Mouse (Mus musculus) kidney, postnatal 0 days (tissue): Measurements from ENCODE around the gene Pomgnt1. TPM values are rescaled to one million over a fixed set of nuclear protein-coding genes. Genes with fewer than 3 reads are reported as not detected.

ENCODE experiments used
- ATAC-seq: fragments of 200-750 bp; cut with Nextera tagmentation; replicated peaks from 2 replicates; pipeline ENCODE4 v1.8.0; 2017; ENCODE audit warnings: low read depth, moderate number of reproducible peaks, moderate TSS enrichment, moderate library complexity; ENCODE audit not compliant: low FRiP score
- DNase-seq: peaks from one replicate; pipeline ENCODE4 v3.0.0-alpha.2; 2016; ENCODE audit warnings: low spot score
- H3K27ac ChIP-seq: fragments of 300-500 bp; sonication (generic); 2 replicates; pipeline ENCODE4 v1.5.1; 2014; ENCODE audit warnings: mild to moderate bottlenecking
- H3K27me3 ChIP-seq: fragments of 300-500 bp; sonication (generic); 2 replicates; pipeline ENCODE4 v1.6.1; 2014; ENCODE audit warnings: low read length, mixed read lengths; ENCODE audit not compliant: insufficient read depth
- H3K36me3 ChIP-seq: fragments of 300-500 bp; sonication (generic); 2 replicates; pipeline ENCODE4 v1.6.1; 2014; ENCODE audit warnings: low read length, mixed read lengths; ENCODE audit not compliant: insufficient read depth
- H3K4me1 ChIP-seq: fragments of 300-500 bp; sonication (generic); replicated peaks from 2 replicates; pipeline ENCODE4 v1.6.1; 2014; ENCODE audit warnings: antibody characterized with exemption, low read length, mixed read lengths; ENCODE audit not compliant: insufficient read depth
- H3K4me2 ChIP-seq: fragments of 300-500 bp; sonication (generic); 2 replicates; pipeline ENCODE4 v1.6.1; 2014; ENCODE audit warnings: mild to moderate bottlenecking, low read length, moderate library complexity, mixed read lengths
- H3K4me3 ChIP-seq: fragments of 300-500 bp; sonication (generic); replicated peaks from 2 replicates; pipeline ENCODE4 v1.5.1; 2014; ENCODE audit warnings: low read depth, low read length
- H3K9ac ChIP-seq: fragments of 300-500 bp; sonication (generic); 2 replicates; pipeline ENCODE4 v1.6.1; 2014; ENCODE audit warnings: low read depth, low read length
- H3K9me3 ChIP-seq: fragments of 300-500 bp; sonication (generic); replicated peaks from 2 replicates; pipeline ENCODE4 v1.6.1; 2016; ENCODE audit warnings: low read length, inconsistent platforms, mixed read lengths
- CTCF ChIP-seq: IDR thresholded peaks from 2 replicates; pipeline ENCODE4 v1.5.1; 2016; ENCODE audit warnings: antibody characterized with exemption, low read depth, mild to moderate bottlenecking, moderate library complexity
- WGBS: fragments of 180-500 bp; shearing (Covaris S2); extraction: QIAGEN DNeasy Blood & Tissue Kit; methylation state at CpG from one replicate; pipeline ENCODE4 v1.1.7; 2014; 5-methylcytosine and 5-hydroxymethylcytosine counted together
- polyA plus RNA-seq: library from polyadenylated mRNA; unstranded; fragments of >200 nt; fragmentation: Nextera tagmentation; extraction: Ambion mirVana; gene quantifications from 2 replicates; pipeline ENCODE4 v1.2.1, GENCODE M21; 2015

Pomgnt1 gene
- polyA plus RNA-seq, 1 experiment from 2014 or later: 52.2 TPM

GRCm38 (mm10) chr4:116137421-116137996, 13.9 kb downstream of the Pomgnt1 start:
- Histone ChIP-seq H3K9ac (no peak overlapping the region), H3K27me3 (no peaks in the 10 kb centered on the region), H3K4me1 (no peaks in the 10 kb centered on the region), H3K36me3 (no peaks in the 10 kb centered on the region), H3K27ac (no peak overlapping the region), H3K4me2 (no peak overlapping the region), H3K9me3 (no peaks in the 10 kb centered on the region), H3K4me3 (no peak overlapping the region)
- DNase-seq (no peak), ATAC-seq (no peak)
- 61% methylated on average over 13 of the region's 13 CpGs for WGBS
- TF ChIP-seq CTCF: no peak

- H3K4me1 ChIP-seq: no peaks in the 10 kb centered on the region
- 64% methylated on average over 7 of the region's 7 CpGs for WGBS
- no peak for ATAC-seq
Observed at GRCm38 (mm10) chr4:116140801-116141574, 17.3 kb downstream of the Pomgnt1 start.

GRCm38 (mm10) chr4:116141736-116142135, 18.1 kb downstream of the Pomgnt1 start:
- H3K9ac ChIP-seq: no peak overlapping the region
- no peak overlapping the region for H3K27ac ChIP-seq
- TF ChIP-seq CTCF: no peak
- 90% methylated on average over 1 of the region's 1 CpGs for WGBS
- H3K4me3 ChIP-seq: no peak overlapping the region
- no peak overlapping the region for H3K4me2 ChIP-seq
- H3K9me3 ChIP-seq: no peaks in the 10 kb centered on the region
- H3K4me1 ChIP-seq: no peaks in the 10 kb centered on the region
- no peak for ATAC-seq
- DNase-seq: no peak
- H3K36me3 ChIP-seq: no peaks in the 10 kb centered on the region
- no peaks in the 10 kb centered on the region for H3K27me3 ChIP-seq

More at GRCm38 (mm10) chr4:116140801-116141574, 17.3 kb downstream of the Pomgnt1 start:
- Histone ChIP-seq H3K27ac (no peak overlapping the region), H3K4me2 (no peak overlapping the region), H3K36me3 (no peaks in the 10 kb centered on the region), H3K9ac (no peak overlapping the region), H3K9me3 (no peaks in the 10 kb centered on the region), H3K4me3 (no peak overlapping the region), H3K27me3 (no peaks in the 10 kb centered on the region)
- no peak for TF ChIP-seq CTCF
- DNase-seq: no peak

DNA sequence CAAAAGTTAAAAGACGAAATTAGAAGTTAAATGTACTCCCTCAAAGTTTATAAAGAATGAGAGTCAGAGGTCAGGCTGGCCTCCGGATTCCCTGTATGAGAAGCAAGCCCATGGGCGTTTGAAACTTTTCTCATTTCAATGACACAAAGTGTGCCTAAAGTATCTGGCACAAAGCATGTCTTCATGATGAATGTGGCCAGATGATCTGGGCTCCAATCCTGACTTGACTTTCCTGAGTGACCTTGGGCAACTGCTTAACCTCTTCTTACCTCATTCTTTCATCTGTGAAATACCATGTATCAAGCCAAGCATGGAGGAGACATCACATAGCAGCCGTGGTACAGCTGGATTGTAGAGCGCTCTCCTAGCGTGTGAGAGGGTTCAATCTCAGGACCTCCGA, 18.6 kb downstream of the Pomgnt1 start:
- WGBS: 59% methylated on average over 7 of the region's 7 CpGs
- no peaks in the 10 kb centered on the region for H3K36me3 ChIP-seq
- no peak overlapping the region for H3K4me3 ChIP-seq
- H3K4me1 ChIP-seq: no peaks in the 10 kb centered on the region
- no peak for DNase-seq
- H3K4me2 ChIP-seq: no peak overlapping the region
- H3K9me3 ChIP-seq: no peaks in the 10 kb centered on the region
- TF ChIP-seq CTCF: no peak
- no peak overlapping the region for H3K9ac ChIP-seq
- ATAC-seq: no peak
- 0 out of 2 replicates have a peak overlapping the region, but pooled peaks have one; percentile 13 for H3K27ac ChIP-seq
- H3K27me3 ChIP-seq: no peaks in the 10 kb centered on the region

DNA sequence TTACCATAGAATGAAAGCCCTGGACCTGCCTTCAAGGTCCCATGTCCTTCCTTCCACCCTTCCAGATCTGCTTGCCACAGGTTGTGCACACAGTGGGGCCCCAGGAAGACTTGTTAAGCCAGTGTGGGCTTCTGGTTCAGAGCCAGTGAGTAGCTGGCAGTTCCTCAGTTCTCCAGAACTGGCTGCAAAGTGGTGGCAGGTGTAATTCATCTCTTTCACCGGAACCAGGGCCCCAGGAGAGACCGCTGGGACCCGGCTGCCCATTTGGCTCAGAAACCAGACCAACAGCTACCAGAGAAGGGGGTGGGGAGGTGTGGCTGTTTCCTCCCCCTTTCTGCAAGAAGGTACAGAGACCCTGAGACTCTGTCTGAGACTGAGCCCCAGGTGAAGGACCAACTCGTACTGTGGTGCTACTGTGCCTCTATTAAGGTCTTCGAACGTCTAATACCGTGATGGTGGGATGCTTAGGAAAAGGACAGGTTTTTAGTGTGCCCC, 19.7 kb downstream of the Pomgnt1 start:
- ATAC-seq (peak; percentile 25; the same call in 1 of the 2 replicates), DNase-seq (no peak)
- H3K4me1 ChIP-seq: no peaks in the 10 kb centered on the region
- H3K9ac ChIP-seq: peak overlapping the region; percentile 71; the same call in 1 of the 2 replicates
- H3K4me3 ChIP-seq: peak overlapping the region; percentile 76
- H3K27ac ChIP-seq: peak overlapping the region; percentile 42; the same call in 1 of the 2 replicates
- WGBS: 9% methylated on average over 7 of the region's 7 CpGs
- H3K4me2 ChIP-seq: peak overlapping the region; percentile 89
- TF ChIP-seq CTCF: no peak
- no peaks in the 10 kb centered on the region for H3K9me3 ChIP-seq
- no peaks in the 10 kb centered on the region for H3K36me3 ChIP-seq
- no peaks in the 10 kb centered on the region for H3K27me3 ChIP-seq

DNA sequence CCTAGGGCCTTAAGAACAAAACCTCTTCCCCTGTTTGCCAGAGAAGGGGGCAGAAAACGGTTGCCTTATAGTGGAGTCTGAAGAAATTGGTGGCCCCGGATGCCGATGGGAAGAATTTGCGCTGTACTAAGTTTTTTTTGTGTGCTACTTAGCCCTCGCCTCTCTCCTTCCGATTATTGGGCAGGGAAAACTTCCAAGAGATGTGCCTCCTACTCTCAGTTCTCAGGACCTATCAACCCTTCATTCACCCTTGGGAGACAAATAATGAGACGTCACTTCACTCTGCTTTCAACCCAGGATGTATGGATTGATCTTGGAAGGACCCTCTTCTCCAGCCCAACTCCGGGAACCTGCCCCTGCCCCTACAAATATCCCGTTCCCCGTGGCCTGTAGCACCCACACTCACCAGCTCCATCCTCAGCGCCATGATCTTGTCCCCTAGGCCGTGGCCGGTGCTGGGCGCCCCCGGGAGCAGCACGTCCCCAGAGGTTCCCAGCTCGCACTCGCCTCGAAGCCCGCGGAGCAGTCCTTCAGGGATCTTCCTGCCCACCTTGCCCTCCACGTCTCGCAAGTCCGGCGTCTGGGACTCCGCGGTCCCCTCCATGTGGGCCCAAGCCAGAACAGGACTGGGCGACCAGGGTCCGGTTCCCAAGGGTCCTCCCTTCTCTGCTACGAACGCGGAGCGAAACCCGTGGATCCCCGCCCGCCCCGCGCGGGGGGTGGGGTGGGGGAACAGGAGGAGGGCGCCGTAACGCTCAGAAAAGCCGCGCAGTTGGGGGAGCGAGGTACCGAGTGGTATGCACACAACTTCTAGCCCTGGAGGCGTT, 20.5 kb downstream of the Pomgnt1 start:
- H3K27me3 ChIP-seq: no peaks in the 10 kb centered on the region
- H3K9me3 ChIP-seq: no peaks in the 10 kb centered on the region
- peak overlapping the region; percentile 76 for H3K4me3 ChIP-seq
- under 1% methylated on average over 47 of the region's 47 CpGs for WGBS
- no peak for TF ChIP-seq CTCF
- H3K36me3 ChIP-seq: no peaks in the 10 kb centered on the region
- peak; percentile 54 for DNase-seq
- H3K4me2 ChIP-seq: peak overlapping the region; percentile 89
- peak overlapping the region; percentile 71 for H3K9ac ChIP-seq
- peak; percentile 66; the same call in 1 of the 2 replicates for ATAC-seq
- H3K27ac ChIP-seq: peak overlapping the region; percentile 64; the same call in 1 of the 2 replicates
- H3K4me1 ChIP-seq: no peaks in the 10 kb centered on the region
